Mouse (Mus musculus) CD4-positive, CD25-positive, alpha-beta regulatory T cell, adult 4 months (primary cell): ENCODE measurements at regions not wholly inside any gene's neighbourhood (a gene's known extent, or its start where the extent isn't known, plus 50 kb on each side); places are given as distances from the start of the nearest gene placed in this dataset.

Source experiments
- ATAC-seq: one replicate; pipeline ENCODE4 v1.8.0; 2017

DNA sequence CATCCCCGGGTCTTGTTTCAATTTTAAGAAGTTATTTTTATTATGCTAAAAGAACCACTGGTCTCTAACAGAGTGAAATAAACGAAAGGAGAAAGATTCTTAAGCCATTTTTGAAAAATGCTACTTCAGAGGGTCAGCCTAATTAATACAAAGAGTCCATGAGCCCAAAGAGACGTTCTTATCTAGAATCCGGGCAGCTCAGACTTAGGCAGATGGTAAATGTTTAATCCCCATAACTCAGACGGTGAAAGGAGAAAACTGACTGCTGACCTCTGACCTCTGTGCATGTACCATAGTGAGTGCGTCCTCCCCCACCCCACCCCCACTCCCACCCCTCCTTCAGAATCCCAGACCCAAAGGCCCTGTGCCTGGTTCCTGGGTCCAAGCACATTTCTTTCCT lies 74.8 kb upstream of the Cpm start:
- no peak for ATAC-seq

DNA sequence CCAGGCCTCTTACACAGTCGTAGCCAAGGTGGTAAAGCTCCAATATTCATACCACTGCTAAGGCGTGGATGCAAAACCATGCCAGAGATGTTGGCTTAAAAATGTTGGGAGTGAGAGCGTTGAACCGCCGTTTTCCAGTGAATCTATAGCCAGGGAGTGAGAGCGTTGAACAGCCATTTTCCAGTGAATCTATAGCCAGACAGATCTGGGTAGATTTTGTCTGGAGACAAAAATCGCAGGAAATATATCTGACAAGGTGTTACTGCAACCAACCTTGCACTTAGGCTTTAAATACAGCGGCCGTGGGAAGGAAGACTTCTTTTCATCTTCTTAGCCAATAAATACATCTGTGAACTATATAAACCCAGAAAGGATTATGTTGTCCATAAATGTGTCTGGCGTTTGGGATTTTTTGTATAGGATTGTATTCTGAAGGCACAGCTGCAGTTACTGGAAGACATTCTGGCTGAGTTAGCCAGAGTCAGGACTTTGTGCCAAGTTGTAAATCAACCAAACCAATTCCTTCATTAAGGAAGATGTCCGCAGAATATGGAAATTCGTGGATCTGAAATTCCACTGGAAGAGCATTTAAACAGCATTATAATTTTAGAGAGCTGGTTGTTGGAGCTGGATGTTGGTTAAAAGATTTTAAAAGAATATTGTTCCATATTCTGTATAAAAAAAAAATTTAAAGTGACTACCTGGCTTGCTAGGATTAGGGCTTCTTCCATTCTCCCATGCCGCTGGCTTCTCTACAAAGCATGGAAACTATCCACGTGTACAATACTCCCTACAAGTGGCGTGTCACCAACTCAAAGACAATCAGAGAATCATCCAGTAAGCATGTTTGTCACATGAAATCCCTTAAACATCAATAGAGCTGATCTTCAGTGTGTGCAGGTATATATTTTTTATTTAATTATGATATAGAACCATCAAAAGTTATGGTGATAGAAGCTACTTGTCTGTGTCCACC lies 75.8 kb upstream of the Cpm start:
- no peak for ATAC-seq

DNA sequence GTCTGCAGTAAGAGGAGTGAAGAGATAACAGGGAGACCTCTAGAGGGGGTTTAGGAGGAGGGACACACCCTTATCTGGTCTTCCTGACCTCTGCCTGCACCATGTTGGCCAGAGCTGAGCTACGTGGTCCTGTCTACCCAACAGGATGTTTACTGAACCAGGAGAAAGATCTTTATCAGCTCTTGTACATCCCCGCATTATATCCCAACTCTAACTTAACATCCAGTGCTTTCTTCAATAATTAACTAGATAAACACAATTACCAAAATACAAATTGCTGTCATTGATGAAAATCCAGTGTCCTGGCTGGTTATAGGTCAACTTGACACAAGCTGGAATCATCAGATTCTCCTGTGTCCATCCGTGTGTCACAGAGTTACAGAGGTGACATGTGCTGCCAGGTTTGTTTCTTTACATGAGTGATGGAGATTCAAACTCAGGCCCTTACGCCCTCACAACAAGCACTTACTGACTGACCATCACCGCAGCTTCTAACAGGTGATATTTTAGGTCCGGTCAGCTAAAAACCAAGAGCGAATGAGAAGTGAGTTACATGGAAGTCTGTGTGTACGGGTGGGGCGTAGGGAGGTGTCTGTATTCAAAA lies 77.1 kb upstream of the Cpm start:
- no peak for ATAC-seq

DNA sequence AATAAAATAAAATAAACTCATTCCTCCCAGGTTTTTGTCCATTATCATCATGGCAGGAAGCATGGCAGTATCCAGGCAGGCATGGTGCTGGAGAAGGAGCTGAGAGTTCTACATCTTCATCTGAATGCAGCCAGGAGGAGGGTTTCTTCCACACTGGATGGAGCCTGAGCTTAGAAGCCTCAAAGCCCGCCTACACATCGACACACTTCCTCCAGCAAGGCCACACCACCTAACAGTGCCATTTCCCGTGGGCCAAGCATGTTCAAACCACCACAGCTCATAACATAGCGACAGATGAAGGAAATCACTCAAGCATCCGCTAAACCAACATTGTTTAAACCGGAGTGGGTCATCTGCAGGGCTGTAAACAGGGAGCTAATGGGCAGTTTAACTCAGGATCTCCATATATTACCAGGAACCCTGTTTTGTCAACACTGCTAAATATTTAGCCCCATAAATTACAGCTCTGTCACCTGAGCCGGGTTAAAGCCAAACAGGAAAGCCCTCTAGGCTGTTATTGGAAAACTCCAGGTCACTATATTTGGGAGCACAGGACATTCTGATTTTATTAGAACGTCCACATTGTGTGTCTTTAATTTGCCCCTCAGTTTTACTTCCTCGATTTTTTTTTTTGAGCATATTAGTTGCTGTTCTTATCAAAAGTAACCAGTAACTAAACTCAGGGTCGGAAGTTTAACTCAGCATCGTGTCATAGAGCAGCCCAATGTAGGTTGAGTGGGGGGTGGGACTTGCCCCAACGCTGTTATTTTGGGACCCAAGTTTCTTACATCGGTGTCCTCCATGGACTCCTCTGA lies 77.9 kb upstream of the Cpm start:
- ATAC-seq: no peak

DNA sequence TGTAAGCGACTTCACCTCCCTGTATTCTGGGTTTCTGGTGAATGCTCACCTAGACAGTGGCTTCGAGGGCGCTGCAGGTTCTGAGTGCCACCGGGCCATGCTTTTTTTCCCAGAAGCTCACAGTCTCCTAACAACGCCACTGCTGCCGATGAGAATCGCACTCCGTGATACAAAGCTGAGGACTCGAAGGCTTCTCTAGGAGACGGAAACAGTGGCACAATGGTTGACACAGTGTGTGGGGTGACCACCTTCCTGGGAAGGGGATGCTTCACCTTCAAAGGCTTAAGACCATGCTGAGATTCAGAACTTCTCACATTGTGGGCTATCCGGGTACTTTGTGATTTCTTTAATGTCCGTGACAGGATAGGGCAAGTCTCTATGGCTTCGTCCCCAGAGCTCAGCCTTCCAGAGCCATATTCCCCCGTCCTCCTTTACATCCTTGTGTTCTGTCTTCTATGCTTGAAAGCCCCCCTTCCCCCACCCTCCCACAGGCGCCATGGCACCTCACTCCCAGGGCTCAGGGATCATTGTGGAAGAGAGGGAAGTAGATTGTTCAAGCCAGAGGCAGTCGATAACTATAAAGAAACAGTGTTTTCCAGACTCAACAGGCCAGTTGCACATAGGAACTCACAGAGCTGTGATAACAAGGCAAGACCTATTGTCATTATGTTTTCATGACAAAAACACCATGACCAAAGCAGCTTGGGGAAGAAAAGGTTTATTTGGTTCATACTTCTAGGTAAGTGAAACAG lies 79.3 kb upstream of the Cpm start:
- ATAC-seq: no peak

DNA sequence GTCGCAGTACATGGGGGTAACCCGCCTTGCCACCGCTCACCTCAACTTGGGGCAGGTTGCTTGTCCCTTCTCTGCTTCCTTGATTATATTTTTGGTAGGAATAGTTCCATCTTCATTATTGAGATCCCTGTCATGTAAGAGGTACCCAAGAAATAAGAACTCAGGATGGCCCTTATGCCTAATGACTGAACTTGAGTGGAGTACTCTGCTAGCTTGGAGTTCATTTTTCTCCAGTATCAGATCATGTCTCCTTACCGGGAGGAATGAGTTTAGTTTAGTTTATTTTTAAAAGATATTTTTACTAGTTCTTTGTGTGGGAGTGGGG lies 79.8 kb upstream of the Cpm start:
- ATAC-seq: no peak

DNA sequence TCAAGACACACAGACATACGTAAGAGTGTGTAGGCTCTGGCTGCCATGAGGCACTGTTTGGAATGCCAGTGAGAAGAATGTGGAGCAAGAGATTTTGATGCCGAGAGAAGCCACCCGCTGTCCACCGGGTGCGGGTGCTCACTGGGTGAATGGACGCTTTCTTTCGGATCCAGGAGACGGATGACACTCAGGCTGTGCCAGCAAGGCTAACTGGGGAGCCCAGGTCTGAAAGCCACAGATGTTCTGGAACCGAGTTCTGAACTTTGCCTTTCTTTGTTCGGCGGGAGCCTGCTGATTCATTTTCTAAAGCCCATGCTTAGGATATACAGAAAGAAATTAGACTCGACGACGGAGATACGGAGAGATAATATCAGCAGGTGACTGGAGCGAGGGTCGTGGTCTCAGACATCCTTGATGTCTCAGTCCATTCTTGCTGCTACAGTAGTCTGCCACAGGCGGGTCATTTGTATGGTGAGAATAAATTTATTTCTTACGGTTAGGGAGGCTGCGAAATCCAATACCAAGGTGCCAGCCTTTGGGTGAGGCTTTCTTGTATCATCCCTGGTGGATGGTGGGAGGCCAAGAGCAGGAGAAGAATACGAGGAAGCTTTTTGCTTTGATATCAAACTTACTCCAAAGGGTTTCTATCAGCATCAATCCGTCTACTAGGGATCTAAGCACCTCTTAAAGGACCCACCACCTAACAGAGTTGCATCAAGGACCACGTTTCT lies 80.4 kb upstream of the Cpm start:
- ATAC-seq: no peak

DNA sequence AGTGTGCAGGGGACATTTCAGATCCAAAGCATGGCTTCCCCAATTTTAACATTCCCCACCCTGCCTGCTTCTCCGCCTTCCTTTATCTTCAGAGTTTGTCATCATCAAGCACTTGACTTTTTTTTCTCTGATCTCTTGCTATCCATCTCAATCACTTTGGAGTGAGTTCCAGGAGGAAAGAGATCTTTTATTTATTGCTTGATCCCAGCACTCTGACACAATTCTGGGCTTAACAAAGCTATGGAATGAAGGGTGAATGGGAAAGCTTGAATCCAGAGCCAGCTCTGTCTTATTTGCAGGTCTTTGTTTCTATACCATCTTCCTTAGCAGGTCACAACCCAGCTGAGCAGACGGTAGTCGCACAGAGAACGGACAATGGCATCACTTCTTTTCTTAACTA lies 81.0 kb upstream of the Cpm start:
- no peak for ATAC-seq

DNA sequence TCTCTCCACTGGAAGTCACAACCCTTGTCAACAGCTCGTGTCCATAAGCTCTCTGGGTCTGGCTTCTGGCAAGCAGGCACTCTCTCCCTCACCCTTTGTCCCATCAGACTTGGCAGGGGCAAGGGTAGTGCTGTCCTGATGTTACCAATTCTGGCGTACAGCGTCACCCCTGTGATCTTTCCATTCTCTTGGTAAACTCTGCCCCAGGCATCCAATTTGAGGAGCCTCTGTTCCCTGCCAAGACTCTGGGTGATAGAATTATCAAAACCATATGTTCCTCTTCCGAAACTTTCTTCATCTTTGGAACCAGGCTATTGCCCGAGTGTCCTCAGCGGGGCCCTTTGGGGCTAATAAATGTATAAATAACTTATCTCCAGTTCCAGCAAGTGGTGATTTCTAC lies 82.0 kb upstream of the Cpm start:
- no peak for ATAC-seq

DNA sequence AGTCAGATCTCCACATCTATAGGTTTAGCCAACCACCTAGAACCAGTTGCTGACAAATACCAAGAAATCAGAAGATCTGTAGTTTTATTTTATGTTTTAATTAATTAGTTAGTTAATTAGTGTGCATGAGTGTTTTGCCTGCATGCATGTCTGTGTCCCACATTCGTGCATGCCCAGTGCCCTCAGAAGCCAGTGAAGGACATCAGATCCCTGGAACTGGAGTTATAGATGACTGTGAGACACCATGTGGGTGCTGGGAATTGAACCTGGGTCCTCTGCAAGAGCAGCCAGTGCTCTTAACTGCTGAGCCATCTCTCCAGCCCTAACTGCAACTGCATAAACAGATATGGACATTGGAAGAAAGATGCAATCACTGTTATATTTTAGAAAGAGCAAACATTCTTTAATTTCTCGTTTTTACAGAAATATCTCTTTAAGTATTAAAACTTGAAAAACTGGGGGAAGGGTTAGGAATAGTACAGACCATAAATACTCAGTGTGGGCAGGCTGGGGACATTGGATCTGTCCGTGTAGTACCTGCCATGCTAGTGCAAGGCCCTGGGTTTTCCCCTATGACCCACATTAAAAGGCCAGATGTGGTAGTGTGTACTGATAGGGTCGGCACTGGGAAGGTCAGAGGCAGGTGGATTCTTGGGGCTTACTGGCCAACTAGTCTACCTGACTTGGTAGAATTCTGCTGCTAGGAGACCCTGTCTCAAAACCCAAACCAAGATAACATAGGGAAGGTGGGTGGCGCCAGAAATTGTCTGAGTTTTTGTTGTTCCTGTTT lies 83.3 kb upstream of the Cpm start:
- ATAC-seq: no peak

DNA sequence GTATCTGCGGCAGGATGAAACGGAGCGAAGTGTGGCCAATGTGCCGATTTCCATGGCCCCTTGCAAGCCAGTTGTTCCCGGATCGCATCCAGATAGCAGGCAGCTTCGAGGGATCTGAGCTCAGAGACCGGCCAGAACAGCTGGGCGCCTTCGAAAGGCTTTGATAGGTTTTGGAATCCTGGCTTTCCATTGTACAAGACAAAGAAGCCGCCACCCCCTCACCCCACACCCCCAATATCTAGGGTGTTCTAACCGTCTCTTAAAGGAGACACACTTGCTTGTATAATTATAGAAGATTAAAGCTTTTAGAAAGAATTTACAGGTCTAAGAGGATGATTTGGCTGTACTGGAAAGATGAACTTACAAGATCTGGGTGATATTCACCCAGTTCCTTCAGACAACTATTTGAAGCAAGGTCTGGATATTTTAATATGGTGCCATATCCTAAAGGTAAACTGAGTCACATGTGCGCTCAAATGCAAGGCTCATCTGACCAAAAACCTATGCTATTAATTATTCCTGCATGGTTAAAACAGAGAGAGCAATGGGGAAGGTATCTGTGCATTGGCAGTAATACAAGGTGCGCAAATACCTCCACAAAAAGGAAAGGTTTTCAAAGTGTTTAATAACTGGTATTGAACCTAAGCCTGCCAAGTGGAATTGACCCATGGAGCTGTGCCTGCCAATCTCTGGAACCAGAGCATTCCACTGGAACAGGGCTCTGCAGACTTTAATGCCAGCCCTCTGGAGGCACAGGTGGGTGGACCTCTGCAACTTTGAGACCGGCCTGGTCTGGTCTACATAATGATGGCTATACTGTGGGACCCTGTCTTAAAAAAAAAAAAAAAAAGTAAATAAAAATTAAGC lies 84.4 kb upstream of the Cpm start:
- no peak for ATAC-seq

DNA sequence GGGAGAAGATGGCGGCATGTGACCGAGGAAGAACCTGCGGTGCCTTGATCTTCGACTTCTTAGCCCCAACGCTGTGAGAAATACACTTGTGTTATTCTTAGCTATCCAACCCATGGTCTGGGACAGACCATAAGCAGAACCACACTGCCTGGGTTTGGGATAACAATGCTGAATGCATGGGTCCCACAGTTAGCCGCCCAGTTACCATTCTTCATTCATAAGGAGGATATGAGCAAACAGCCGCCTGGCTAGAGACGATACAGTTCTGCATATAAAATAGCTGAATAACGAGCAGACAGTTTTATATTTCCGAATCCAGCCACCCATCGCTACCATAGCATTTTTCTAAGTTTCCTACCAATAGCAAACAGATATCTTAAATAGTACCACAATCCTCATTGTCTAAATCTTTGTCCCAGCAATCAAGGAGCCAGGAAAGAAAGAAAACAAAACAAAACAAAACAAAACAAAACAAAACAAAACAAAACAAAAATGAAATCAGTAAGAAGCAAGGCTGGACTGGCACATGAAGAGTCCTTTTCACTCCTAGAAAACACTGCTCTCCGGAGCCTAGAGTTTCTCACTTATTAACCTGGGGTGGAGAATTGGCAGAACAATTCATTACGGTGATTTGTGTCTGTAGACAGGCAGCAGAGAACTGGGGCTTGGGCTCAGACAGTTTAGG lies 85.2 kb upstream of the Cpm start:
- ATAC-seq: no peak

DNA sequence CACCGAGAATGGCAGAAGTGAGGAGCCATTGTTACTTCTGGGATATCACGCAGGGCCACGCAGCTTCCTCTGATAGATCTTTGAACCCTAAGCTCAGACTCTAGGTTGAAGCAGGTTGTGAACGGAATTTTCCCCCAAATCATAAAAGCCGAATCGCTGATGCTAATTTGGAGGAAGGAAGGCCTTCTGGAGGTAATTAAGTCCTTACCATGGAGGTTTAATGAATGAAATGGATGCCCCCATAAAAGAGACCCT lies 85.7 kb upstream of the Cpm start:
- no peak for ATAC-seq

DNA sequence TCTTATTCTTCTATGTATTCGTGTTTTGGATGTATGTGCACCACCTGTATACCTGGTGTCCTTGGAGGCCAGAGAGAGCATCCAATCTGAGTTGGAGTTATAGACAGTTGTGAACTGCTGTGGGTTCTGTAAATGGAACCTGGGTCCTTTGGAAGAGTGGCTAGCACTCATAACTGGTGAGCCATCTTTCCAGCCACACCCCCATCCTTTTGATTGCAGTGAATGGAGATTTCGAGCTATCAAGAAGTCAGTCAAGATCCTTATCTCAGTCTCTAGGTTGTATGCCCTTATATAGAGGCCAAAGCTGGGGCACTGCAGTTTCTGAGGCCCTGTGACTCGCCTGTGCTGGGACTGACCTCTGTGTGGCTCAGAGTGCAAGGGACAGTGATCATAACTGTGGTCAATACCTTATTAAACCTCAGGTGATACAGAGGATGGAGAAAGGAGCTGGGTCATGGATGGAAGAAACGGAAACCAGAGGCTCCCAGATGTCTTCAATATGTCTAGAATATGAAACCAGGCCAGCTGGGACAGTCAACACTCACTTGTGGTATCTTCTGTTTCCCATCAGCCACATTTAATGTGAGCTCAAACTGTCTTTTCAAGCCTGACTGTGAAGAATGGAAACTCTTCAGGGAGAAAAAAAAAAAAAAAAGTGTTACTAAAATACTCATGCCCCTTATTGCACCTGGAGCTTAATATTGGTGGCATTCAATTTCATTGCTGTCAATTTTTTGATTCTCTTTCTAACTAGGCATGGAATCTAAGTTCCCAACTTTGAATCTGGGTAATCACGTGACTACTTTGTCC lies 86.2 kb upstream of the Cpm start:
- ATAC-seq: no peak

DNA sequence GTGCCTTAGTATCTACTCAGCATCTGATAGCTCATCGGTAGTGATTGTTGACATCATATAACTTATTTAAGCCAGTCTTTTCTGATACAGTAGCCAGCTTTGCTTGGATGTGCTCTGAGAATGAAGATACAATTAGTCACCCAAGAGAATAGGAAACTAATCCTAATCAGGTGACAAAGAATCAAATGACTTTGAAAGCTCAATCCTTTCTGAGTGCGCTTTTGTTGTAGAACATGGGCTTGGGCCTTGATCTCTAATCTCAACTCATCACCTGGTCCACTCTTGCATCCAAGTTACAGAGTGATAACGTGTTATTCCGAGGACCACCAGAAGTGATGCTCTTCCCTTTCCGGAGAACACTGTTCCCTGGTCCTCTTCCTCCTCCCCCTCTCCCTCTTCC lies 86.9 kb upstream of the Cpm start:
- no peak for ATAC-seq

DNA sequence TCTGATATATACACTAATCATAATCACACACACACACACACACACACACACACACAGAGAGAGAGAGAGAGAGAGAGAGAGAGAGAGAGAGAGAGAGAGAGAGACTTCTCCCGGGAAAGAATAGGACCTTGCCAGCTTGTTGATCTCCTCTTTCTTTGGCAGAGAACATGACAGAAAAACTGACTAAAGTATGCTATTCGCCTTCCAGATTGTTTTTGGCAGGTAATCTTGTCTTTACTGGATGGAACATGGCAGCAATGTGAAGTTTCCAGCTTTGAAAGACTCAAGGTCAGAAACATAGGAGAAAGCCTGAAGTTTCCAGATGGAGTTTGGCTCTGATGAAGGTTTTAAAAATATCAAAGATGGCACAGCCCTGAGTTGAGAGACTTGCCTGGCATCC lies 87.8 kb upstream of the Cpm start:
- ATAC-seq: no peak

DNA sequence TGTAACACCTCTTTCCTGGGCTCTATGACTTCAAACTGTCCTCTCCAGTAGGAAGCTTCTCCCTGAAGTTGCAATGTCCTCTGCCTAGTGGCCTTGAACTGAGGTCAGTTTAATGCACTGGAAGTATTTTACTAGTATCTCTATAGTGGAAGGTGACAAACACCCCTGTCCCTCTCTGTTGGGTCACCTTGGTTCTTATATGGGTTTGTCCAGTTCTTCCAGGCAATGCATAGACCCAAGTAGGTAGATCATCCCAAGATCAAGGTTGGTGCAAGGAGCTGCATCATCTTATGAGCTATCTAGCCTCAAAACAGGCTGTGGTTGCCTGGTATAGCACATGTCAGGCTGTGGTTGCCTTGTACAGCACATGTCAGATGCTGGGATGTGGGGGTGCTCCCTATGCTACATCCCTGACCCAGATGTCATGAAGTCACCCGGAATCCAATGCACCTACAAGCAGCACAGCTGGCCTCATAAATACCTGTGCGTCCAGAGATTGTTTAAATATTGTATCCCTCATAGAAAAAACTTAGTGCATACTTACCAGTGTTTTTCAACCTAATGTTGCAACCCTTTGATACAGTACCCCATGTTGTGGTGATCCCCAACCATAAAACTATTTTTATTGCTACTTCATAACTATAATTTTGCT lies 88.4 kb upstream of the Cpm start:
- no peak for ATAC-seq

DNA sequence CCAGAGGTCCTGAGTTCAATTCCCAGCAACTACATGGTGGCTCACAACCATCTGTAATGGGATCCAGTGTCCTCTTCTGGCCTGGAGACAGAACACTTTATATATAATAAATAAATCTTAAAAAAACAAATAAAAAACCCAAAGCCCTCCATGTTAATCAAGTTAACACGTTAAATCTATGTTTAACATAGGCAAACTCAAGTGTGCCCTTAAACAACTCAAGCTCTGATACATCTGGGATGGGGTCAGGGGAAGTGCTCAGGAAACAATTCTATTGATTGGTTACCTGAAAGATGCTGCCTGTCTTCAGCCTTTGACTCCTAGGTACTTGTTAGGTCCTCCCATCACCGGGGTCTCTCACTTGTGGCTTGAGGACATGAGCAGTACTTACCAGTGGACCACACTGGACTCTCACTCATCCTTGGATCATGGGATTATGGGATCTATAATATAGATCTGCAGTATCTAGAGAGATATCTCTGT lies 89.1 kb upstream of the Cpm start:
- ATAC-seq: no peak
